Comparison of ENCODE assay signal across 8 mouse cellular contexts in the genomic region with DNA sequence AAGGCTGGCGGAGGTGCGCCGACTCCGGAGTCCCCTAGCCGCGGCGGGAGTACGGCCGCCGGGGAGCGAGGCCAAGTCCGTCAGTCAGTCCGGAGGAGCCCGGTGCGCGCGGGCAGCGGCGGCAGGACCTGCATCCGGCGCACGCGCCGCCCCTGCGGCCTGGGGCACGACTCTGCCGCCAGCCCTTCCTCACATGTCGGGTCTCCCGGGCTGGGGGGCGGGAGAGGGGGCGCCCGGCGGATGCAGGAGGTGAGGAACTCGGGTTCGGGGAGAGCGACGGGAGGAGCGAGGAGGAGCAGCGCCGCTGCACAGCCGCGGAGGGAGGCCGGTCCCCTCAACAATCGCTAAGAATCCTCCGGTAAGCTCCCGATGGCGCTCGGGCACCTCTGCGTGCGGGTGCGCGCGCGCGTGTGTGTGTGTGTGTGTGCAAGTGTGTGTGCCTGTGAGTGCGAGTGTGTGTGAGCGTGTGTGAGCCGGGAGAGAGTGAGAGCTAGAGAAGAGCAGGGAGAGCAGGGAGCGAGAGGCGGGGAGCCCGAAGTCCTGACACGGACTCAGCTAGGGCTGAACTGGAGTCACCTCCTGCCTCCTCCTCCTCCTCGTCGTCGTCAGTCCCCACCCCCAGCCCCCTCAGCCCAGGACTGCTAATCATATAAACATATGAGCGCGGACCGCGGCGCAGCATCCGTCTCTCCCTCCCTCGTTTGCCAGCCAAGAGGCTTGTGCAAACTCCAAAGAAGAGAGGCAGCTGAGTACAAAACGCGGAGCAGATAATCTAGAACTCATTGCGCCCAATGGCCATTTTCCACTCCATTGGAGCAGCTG. TPM values are rescaled to one million over a fixed set of nuclear protein-coding genes. Genes with fewer than 3 reads are reported as not detected.
DNase-seq lines count a peak whose midpoint lies in the region; ATAC-seq and TF ChIP-seq lines count a peak whose summit lies in the region.

No protein-coding gene starts in this region.

- H3K4me3 ChIP-seq in cortical plate, adult 2 months (ENCODE audit: insufficient read depth, low read length): peak overlapping the region; percentile 84
- H3K4me3 ChIP-seq in hindbrain, embryonic 16.5 days (ENCODE audit: low read length): peak overlapping the region; percentile 83
- H3K4me3 ChIP-seq in left cerebral cortex, adult 2 months: peak overlapping the region; percentile 77
- peak overlapping the region; percentile 54 for H3K4me3 ChIP-seq in macrophage (ENCODE audit: inconsistent target)

- intact Hi-C loops in left cerebral cortex, adult 2 months (cut with DNase I): loop anchor here (1.0 to 5.0 kb wide), 3 partner anchors 72 to 1997 kb away; no protein-coding TSS in a partner anchor

- peak; percentile 89 for ATAC-seq in hindbrain, embryonic 16.5 days

- peaks cover 2% of the 10 kb centered on the region; the same call in 1 of the 2 replicates for H3K4me1 ChIP-seq in cortical plate, adult 2 months (ENCODE audit: control insufficient read depth, insufficient read depth, low read length)
- H3K4me1 ChIP-seq in hindbrain, embryonic 16.5 days (ENCODE audit: control insufficient read depth, insufficient read depth, low read depth, low read length): no peaks in the 10 kb centered on the region; the same call in none of the 2 replicates

- under 1% methylated on average over 67 of the region's 75 CpGs for WGBS in hindbrain, embryonic 16.5 days
- WGBS in macrophage (ENCODE audit: missing documents): under 1% methylated on average over 70 of the region's 75 CpGs

- no peaks in the 10 kb centered on the region for H3K9me3 ChIP-seq in hindbrain, embryonic 16.5 days (ENCODE audit: control insufficient read depth, low read length)

- peaks cover 24% of the 10 kb centered on the region; the same call in 1 of the 2 replicates for H3K79me2 ChIP-seq in macrophage (ENCODE audit: inconsistent target)

- peak overlapping the region; percentile 95 for H3K9ac ChIP-seq in hindbrain, embryonic 16.5 days (ENCODE audit: low read depth, low read length)

- no peaks in the 10 kb centered on the region for H3K36me3 ChIP-seq in hindbrain, embryonic 16.5 days (ENCODE audit: control insufficient read depth, insufficient read depth, low read length)
- no peaks in the 10 kb centered on the region for H3K36me3 ChIP-seq in macrophage (ENCODE audit: inconsistent target)

- H3K27me3 ChIP-seq in hindbrain, embryonic 16.5 days (replicated peaks; ENCODE audit: control insufficient read depth, insufficient read depth, low read length): no peaks in the 10 kb centered on the region

- peak; percentile 71 for TF ChIP-seq POLR2A in cortical plate, adult 2 months (IDR thresholded peaks at IDR 0.05; ENCODE audit: extremely low read depth, insufficient read depth, low read length)

- DNase-seq in ZHBTc4 (ENCODE audit: low read depth, low spot score): peak; percentile 91
- DNase-seq in gastrocnemius, adult 8-10 months (ENCODE audit: low spot score in 2 of 2): peak; percentile 48 to 58
- DNase-seq in left cerebral cortex, adult 2 months (ENCODE audit: extremely low spot score in 1 of 2, low spot score in 2 of 2): peak; percentile 70 to 75
- DNase-seq in right cerebral cortex, adult 2 months (ENCODE audit: low spot score in 2 of 2): peak; percentile 74 to 80
- DNase-seq in urinary bladder, postnatal 25 days (ENCODE audit: low spot score): peak; percentile 65

- H3K4me2 ChIP-seq in hindbrain, embryonic 16.5 days (ENCODE audit: low read length): peak overlapping the region; percentile 88

- H3K27ac ChIP-seq in cortical plate, adult 2 months (ENCODE audit: insufficient read depth, low read length): peak overlapping the region; percentile 96
- peak overlapping the region; percentile 95 for H3K27ac ChIP-seq in hindbrain, embryonic 16.5 days (ENCODE audit: low read depth, low read length)
- H3K27ac ChIP-seq in left cerebral cortex, adult 2 months: peak overlapping the region; percentile 94
- 0 out of 2 replicates have a peak overlapping the region, but pooled peaks have one; percentile 17 for H3K27ac ChIP-seq in macrophage

- no peak for TF ChIP-seq CTCF in cortical plate, adult 2 months (IDR thresholded peaks at IDR 0.05; ENCODE audit: extremely low read depth, insufficient read depth, low read length)
- no peak for TF ChIP-seq CTCF in left cerebral cortex, adult 2 months (IDR thresholded peaks at IDR 0.05)

RNA-seq across cellular contexts. Expression of a gene that starts 1.1 kb away (rescaled TPM):
- polyA plus RNA-seq in cortical plate, adult 2 months (2012; rRNA removed): 86.6 and 90.3 TPM in 2 replicates
- total RNA-seq in gastrocnemius, adult 8-10 months (2022): 1 to 10 TPM; 8.0 to 9.0 (median 8.9) TPM
- polyA plus RNA-seq in hindbrain, embryonic 16.5 days (2015; fragmentation: Nextera tagmentation; extraction: Ambion mirVana): 114 and 121 TPM in 2 replicates
- 100 to 1,000 TPM; 122 to 126 TPM for total RNA-seq in left cerebral cortex, adult 2 months (2021)
- total RNA-seq in macrophage (2018; cell fraction: chromatin; rRNA removed): 100 to 1,000 TPM in 5 of 26 experiments, 10 to 100 TPM in 21; 13.5 to 457 (median 52.4) TPM
- 100 to 1,000 TPM in 1 of 26 experiments, 10 to 100 TPM in 21, 1 to 10 TPM in 4; 6.8 to 101 (median 24.7) TPM for total RNA-seq in macrophage (2018; cell fraction: cytosol; rRNA removed)
- 100 to 1,000 TPM in 5 of 26 experiments, 10 to 100 TPM in 21; 14.4 to 325 (median 52.5) TPM for total RNA-seq in macrophage (2018; cell fraction: nucleus; rRNA removed)
- polyA plus RNA-seq in macrophage (2018): 16.8 to 28.0 TPM (median 26.0 TPM) in 3 replicates

Comparison
In these comparisons a context has a peak if more than half of its experiments do, and no peak if none do; other contexts are left out.
1. Peak in every context shown above with its lines: DNase-seq, ATAC-seq, H3K4me3 ChIP-seq and H3K27ac ChIP-seq.
2. H3K27ac ChIP-seq: peak in every context shown above with its lines; median percentile 96 in cortical plate, adult 2 months; 95 in hindbrain, embryonic 16.5 days; 94 in left cerebral cortex, adult 2 months; 17 in macrophage.